Mouse (Mus musculus): ENCODE measurements at regions not wholly inside any gene's neighbourhood (a gene's known extent, or its start where the extent isn't known, plus 50 kb on each side); places are given as distances from the start of the nearest gene placed in this dataset.
"Not testable (repeated sequence)": the region's sequence is repeated elsewhere in the genome, so short reads cannot be mapped to it uniquely, and the experiment has no call there.

- in situ Hi-C loops (cut with MboI, MseI), result no loop called here
Observed at GRCm38 (mm10) chr16:76958597-76959392, 54.7 kb upstream of the Usp25 start.

DNA sequence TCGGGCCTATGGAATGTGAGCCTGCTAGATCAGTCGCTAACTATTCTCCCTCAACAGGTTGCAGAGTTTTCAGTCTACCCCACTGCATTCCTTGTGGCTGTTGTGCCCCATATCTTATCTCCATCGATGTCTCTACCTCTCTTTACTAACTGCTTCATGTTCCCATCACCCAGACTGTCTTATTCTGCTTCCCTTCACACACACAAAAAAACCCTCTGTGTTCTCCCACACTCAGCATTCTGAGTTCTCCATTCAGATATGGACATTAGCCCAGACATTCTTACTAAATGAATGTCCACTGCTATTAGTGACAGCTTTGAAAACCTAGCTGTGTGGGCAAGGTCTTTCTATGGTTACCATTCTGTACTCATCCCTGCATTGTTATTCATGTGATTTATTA lies 56.0 kb upstream of the Usp25 start:
- in situ Hi-C loops (cut with MboI, MseI), result no loop called here

DNA sequence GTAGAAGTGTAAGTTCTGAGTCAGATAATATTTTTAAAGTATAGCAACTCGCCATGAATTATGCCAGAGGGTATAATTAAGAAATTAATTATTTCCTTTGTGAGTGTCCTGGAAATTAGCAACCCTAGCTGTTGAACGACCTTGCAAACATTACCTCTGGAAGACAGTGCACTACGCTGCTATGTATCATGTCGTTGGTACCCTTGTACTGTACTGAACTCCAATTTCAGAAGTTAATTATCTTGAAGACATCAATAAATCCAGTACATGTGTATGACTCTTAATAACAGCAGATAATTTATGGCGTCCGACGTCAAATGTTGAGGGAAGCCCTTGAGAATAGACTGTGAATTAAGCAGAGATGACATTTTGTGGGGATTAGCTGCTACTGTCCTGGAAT lies 56.4 kb upstream of the Usp25 start:
- in situ Hi-C loops (cut with MboI, MseI), result no loop called here

GRCm38 (mm10) chr16:76950836-76951486 lies 62.5 kb upstream of the Usp25 start:
- in situ Hi-C loops (cut with MboI, MseI), result no loop called here

DNA sequence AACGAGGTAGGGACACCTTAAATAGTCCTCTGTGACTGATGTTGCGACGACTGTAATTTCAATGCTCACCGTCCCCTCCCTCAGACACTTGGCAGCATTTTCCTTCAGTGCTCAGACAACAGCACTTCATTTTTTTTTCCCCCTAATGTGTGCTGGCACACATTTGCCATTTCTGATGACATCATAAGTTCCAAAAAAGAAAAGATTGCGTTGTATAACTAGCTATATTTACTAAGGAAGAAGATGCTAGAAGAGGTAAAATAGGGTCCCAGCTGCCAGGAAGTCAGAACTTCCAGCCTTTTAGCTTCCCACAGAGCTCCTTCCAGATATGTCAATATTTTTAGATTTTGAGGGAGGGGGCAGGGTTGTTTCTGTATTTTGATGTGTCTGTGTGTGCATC lies 66.5 kb upstream of the Usp25 start:
- in situ Hi-C loops (cut with MboI, MseI), result no loop called here

GRCm38 (mm10) chr16:76938128-76938527 lies 75.4 kb upstream of the Usp25 start:
- in situ Hi-C loops (cut with MboI, MseI), result no loop called here

- in situ Hi-C loops (cut with MboI, MseI), result no loop called here
Observed at GRCm38 (mm10) chr16:76927901-76928300, 85.6 kb upstream of the Usp25 start.

DNA sequence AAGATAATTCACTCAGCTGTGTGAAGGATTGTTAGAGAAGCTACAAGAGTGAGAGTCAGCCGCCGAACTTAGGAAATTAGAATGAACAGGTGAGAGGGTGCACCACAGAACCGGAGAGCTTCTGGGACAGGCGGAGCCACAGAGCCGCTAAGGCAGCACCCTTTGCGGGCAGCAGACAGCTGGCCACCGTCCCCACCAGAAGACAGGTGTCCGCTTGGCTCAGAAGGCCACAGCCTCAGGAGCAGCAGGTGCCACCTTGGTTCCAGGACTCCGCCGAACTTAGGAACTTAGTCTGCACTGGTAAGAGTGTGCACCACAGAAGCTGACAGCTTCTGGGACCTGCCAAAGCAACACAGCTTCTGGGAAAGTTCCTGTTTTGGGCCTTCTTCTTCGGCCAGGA lies 93.4 kb upstream of the Usp25 start:
- in situ Hi-C loops (cut with MboI, MseI), result not testable (repeated sequence)

GRCm38 (mm10) chr16:76918598-76918997 lies 94.9 kb upstream of the Usp25 start:
- in situ Hi-C loops (cut with MboI, MseI), result no loop called here

DNA sequence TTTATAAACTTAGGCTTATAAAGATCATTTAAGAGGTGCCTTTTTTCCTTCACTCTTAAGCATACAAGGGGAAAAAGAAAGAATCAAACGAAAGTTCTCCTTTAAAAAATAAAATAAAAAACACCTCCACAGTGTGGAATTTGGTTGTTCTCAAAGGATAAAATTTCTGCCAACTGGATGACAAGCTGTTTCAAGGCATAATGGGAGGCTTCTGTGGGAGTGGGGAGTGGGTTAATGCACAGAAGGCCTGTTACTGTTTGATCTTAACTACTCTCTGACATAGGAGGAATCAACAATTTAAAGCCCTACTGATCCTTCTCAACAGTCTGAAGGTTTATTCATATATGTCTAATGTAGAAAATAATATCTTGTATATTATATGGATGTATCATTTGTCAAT lies 99.2 kb upstream of the Usp25 start:
- in situ Hi-C loops (cut with MboI, MseI), result no loop called here

- in situ Hi-C loops (cut with MboI, MseI), result no loop called here
Observed at GRCm38 (mm10) chr16:76905205-76905996, 108.1 kb upstream of the Usp25 start.

GRCm38 (mm10) chr16:76899083-76899482 lies 114.4 kb upstream of the Usp25 start:
- in situ Hi-C loops (cut with MboI, MseI), result loop anchor here in 1 of 2 experiments (10.0 kb wide), 1 partner anchor 1224 kb away; no protein-coding TSS in a partner anchor

DNA sequence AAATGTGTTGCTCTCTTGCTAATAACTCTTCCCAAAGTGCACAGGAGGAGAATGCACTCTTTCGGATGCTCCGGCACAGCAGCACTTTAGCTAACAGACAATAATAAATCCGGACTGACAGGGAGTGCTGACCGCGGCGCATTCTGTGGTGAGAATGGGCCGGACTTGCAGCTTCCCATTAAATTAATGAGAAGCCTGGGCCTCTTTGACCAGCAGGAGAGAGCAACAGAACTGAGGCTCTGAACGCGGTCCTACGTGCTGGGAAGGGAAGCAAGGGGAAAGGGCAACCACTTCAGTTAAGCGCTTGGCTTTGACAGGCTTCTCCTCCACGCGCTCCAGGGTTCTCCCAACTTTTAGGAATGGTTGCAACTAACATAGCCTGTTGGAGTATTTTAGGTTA lies 117.2 kb upstream of the Usp25 start:
- in situ Hi-C loops (cut with MboI, MseI), result loop anchor here in 1 of 2 experiments (10.0 kb wide), 1 partner anchor 1222 kb away; no protein-coding TSS in a partner anchor

- in situ Hi-C loops (cut with MboI, MseI), result loop anchor here in 1 of 2 experiments (10.0 kb wide), 1 partner anchor 1221 kb away; no protein-coding TSS in a partner anchor
Observed at GRCm38 (mm10) chr16:76895781-76896180, 117.7 kb upstream of the Usp25 start.

- in situ Hi-C loops (cut with MboI, MseI), result no loop called here
Observed at GRCm38 (mm10) chr16:76878576-76878975, 134.9 kb upstream of the Usp25 start.

DNA sequence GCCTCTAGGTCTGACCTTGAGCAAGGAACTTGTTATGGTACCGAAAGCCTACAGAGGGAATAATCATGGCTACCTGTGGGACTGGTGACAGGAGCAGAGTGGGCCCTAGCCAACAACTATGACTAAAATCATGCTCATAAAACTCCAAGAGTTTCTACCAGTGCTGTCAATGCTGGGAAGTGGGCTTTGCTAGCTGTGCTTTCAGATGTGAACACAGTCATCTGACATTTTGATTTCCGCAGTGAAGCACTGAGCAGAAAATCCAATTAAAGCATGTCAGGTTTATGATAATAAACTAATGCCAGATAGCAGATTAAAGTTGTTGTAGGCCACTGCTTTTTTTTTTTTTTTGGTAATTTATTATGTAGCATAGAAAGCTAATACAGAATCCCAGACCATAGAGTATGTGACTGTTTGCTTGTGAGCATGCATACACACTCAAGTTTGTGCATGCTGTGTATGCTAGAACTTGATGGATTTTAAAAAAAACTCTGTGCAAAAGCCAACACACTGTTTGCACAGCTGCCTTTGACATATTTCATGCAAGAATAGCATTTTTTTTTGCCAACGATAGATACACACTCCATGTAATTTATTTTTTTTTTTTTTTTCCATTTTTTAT lies 138.0 kb upstream of the Usp25 start:
- in situ Hi-C loops (cut with MboI, MseI), result no loop called here

GRCm38 (mm10) chr16:76866465-76866802 lies 147.1 kb upstream of the Usp25 start:
- in situ Hi-C loops (cut with MboI, MseI), result no loop called here

- in situ Hi-C loops (cut with MboI, MseI), result no loop called here
Observed at GRCm38 (mm10) chr16:76865731-76866464, 147.6 kb upstream of the Usp25 start.

DNA sequence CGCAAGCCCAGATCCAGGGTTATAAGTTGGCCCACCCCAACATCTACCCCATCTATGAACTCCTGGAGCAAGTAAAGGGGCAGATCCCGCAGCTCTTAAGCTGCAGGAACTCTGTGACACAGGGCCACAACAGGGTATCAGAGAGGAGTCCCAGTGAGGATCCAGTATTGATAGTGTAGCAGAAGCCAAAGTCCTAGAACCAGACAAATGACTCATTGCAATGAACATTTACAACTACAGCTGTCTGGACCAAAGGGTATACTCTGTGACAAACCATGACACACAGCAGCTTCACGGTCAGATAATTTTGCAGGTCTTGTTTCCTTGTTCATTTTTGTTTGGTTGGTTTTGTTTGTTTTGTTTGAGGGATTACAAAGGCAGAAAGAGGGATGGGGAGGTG lies 149.1 kb upstream of the Usp25 start:
- in situ Hi-C loops (cut with MboI, MseI), result no loop called here

DNA sequence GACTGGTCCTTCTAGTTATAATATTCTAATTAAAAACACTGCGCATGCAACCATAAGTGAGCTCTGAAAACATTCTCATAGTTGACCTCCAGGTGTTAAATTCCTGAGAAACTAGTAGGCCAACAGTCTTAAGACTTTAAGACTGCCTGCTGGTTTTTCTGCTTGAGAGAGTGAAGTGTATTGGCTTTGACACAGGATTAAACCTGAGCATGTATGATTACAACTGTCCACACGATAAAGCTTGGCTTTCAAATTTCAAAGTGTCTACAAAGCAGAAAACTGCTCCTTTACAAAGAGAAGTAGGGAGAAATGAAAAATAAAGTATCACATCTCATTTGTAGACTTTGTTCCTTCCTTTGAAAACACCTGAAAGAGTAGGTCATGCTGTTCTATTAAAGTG lies 157.7 kb upstream of the Usp25 start:
- in situ Hi-C loops (cut with MboI, MseI), result no loop called here

GRCm38 (mm10) chr16:76851396-76851795 lies 162.1 kb upstream of the Usp25 start:
- in situ Hi-C loops (cut with MboI, MseI), result no loop called here
